Mouse (Mus musculus): ENCODE results near the gene Ccin.

Gene Ccin

DNA sequence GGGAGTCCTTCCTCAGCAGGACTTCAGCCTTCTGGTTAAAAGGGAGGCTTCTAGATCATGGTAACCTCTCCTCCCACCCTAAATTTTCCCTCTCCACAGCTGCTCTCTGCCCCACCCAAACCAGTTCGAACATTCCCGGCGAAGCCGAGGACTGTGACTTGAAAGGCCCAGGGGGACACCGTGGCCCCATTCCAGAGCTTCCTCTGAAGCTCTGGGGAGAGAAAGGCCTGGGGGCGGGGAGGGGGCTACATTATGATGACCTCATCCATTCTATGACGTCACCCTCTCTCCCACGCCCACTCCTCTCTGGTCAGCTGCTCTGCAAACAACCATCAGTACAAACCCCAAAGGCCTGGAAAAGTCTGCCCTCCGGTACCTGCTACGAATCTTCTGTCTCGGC, at the start of gene Ccin:
TSS of gene Ccin (plus strand) at position 303 of the 400 bp plus-strand sequence.
- no peak for DNase-seq (ENCODE audit: low spot score)

DNA sequence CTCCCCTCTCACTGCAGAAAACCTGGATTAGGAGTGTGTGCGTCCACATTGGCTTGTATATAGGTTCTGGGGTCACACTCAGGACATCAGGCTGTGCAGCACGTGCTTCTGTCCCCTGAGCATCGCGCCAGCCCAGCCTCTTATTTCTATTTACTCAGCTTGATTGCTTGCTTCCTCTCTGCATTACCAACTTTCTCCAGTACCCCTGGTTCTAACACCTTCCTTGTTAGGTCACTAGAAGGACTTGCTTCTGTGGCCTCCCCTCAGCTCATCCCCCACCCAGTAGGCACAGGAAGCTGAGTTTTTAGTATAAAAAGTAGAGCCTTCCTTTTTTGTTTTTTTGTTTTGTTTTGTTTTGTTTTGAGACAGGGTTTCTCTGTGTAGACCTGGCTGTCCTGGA, 47.1 kb upstream of the Ccin start:
- DNase-seq (ENCODE audit: low spot score): no peak

DNA sequence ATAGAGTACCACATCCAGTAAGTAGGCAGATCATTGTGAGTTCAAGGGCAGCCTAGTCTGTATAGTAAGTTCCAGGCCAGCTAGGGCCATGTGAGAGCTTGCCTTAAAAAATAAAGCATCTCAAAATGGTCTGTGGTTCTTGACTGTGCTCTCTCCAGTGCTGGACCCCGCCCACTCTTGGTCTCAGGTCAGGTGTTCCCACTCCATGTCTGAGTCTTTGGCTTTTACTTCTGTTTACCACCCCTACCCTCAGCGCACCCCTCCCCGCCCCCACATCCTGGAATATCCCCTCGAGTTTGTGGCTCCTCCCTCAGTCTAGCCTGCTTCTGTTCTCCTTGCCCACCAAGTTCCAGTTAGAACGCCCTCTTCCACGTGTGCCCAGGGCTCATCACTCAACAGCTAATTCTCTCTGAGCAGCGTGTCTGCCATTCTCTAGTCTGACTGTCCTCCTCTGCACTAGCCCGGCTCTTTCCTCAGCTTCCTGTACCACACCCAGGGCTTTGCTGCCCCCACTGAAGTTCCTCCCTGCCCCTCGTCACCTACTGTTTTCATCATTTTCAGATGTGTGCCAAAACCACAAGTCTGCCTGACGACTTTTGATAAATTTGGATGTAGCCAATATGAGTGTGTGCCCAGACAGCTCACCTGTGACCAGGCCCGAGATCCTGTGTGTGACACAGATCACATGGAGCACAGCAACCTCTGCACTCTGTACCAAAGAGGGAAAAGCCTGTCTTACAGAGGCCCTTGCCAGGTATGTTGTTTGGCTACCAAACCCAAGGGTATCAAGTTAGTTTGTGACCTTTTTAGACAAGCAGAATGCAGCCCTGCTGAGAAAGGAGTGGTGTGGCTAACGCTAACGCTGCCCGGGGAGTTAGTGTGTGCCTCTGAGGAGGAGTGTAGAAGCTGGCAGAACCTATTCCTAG, 46.3 kb upstream of the Ccin start:
- no peak for DNase-seq (ENCODE audit: low spot score)

DNA sequence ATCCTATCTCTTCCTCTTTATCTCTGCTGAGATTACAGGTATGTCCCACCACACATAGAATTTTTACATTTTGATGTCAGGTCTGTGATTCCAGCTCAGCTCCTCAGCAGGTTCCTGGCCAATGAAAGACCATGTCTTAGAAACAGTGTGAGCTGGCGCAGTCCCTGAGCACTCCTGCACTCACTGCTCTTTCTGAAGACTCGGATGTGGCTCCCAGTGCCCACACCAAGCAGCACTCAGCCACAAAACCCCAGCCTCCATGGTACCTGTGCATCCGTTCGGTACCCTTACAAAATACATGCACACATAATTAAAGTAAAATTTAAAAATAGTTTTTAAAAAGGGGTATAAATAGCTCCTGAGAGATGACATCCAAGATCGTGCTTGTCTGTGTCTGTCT, 42.0 kb upstream of the Ccin start:
- DNase-seq (ENCODE audit: low spot score): no peak

- DNase-seq (ENCODE audit: low spot score): no peak
Observed at GRCm38 (mm10) chr4:43942421-43942820, 40.9 kb upstream of the Ccin start.

DNA sequence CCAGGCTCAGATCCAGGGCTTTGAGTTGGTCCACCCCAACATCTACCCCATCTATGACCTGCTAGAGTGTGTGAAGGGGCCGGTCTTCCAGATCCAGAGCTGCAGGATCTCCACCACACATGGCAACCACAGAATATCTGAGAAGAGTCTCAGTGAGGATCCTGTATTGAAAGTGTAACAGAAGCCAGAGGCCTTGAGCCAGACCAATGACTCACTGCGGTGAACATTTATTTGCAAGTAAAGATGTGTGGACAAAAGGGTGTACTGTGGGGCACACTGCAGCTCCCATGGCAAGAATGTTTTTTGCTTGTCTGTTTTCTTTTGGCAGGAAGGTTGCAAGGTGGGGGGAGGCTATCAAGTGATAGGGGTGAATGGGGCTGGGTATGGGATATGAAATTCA, 35.7 kb upstream of the Ccin start:
- DNase-seq (ENCODE audit: low spot score): no peak

GRCm38 (mm10) chr4:43957292-43957845, 25.9 kb upstream of the Ccin start, which contains the start of gene Glipr2:
Glipr2 (plus strand) TSS chr4:43957401.
- peak; percentile 93 for DNase-seq (ENCODE audit: low spot score)

GRCm38 (mm10) chr4:43957846-43958461, 25.3 kb upstream of the Ccin start:
- DNase-seq (ENCODE audit: low spot score): peak; percentile 79

GRCm38 (mm10) chr4:43959523-43960179, 23.6 kb upstream of the Ccin start:
- DNase-seq (ENCODE audit: low spot score): no peak

- DNase-seq (ENCODE audit: low spot score): no peak
Observed at GRCm38 (mm10) chr4:43960207-43960606, 23.1 kb upstream of the Ccin start.

DNA sequence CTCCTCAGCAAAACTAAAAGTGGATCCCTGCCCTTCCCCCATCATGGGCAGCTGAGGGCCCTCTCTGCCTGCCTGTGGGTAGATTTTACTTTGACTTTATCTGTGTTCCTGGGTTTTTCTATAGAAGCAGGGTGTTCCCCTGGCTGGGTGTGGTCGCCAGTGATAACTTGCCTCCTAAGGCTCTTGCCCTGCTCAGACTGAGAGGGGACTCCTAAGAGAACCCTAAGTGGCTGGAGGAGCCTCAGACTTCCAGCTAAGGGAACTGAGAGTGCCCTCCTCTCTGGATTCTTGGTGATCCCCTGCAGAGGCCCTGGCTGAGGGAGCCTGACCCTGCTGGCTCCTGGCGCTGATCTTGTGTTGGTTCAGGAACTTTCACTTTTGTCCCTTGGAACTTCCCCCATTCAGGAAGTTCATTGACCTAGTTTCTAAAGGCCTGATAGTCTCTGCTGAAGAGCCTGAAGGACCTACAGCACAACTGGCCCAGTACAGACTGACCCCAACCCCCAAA, 18.9 kb upstream of the Ccin start:
- DNase-seq (ENCODE audit: low spot score): no peak

GRCm38 (mm10) chr4:43964951-43965684, 18.2 kb upstream of the Ccin start:
- DNase-seq (ENCODE audit: low spot score): no peak

GRCm38 (mm10) chr4:43965856-43966535, 17.3 kb upstream of the Ccin start:
- DNase-seq (ENCODE audit: low spot score): no peak

DNA sequence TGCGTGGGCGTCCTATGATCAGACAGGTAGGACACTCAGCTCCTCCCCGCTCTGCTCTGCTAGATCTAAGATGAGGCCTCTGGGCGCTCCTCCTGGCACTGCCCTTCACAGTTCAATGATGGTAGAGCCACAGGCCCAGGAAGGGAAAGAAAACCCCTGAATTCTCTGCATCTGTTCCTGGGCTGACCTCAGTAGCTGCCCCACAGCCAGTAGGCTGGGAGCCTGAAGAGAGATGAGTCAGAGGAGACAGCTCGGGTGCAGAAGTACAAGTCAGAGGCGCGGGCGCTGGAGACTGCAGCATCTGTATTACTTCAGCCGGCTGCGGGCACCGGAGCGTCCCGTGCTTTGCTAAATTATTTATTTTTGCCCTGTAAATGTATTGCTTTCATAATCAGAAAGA, 14.6 kb upstream of the Ccin start:
- peak; percentile 20 for DNase-seq (ENCODE audit: low spot score)

- peak; percentile 34 for DNase-seq (ENCODE audit: low spot score)
Observed at GRCm38 (mm10) chr4:43969373-43969772, 13.9 kb upstream of the Ccin start.

- DNase-seq (ENCODE audit: low spot score): no peak
Observed at GRCm38 (mm10) chr4:43970393-43971330, 12.6 kb upstream of the Ccin start.

DNA sequence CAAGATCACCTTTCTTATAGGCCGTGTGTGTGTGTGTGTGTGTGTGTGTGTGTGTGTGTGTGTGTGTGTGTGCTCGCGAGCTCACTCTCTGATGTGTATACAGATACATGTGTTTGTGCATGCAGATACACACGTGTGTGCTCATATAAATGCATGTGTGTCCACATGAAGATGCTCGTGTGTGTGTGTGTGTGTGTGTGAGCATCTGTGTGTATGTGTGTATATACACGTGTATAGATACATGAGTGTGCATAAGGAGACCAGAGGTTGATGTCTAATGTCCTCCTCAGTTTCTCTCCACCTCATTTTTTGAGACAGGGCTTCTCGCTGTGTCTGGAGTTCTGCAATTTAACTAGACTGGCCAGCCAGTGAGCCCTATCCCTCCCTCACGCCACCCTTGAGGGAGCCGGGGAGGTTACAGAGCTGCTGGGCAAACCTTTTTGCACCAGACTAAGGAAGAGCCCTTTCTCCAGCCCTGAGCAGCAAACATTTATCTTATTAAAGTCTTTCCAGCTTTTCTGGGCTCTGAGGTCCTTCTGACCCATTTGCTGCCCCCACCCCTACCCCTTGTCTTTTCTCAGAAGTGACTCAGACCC, 11.6 kb upstream of the Ccin start:
- no peak for DNase-seq (ENCODE audit: low spot score)

DNA sequence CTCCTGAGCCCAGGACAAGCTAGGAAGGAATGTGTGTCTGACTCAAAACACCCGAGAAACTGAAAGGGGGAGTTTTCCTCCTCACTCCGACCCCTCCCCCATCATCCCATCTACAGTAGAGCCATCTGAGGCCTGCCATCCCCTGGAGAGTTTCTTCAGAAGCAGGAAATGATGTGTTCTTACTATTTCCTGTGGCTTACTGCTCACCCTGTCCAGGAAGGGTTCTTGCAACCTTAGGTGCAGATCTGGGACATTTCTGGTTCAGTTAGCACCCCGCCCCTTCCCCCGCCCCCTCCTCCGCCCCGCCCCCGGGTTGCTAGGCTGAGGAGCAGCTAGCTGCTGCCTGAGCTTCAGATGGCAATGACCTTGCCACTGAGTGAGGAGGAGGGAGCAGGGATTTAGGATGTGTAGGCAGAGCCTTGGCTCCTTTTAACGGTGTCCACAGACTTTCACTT, 11.1 kb upstream of the Ccin start:
- peak; percentile 58 for DNase-seq (ENCODE audit: low spot score)

- no peak for DNase-seq (ENCODE audit: low spot score)
Observed at GRCm38 (mm10) chr4:43973526-43973981, 9.7 kb upstream of the Ccin start.
